Mouse (Mus musculus): Measurements from ENCODE around the gene Nrf1.

Gene Nrf1

DNA sequence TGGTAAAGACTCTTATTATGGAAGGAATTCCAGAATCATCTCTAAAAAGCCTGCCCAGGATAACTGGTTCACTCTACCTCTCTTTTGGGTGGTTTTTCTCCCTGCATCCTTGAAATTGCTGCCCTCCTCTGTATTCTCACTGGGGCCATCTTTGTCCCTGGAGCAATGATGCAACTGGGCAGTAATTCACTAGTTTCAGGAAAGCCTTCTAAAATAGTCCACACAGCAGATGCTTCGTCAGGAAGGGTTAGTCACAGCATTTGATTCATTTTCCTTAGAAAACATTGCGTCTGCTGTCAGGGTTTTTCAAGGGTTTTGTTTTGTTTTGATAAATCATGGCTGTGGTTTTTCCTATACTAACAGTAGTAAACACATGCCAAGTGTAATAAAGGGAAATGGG is 59.7 kb downstream of the Nrf1 start:
- DNase-seq (ENCODE audit: low read depth, low spot score): no peak
- H3K36me3 ChIP-seq (ENCODE audit: control insufficient read depth, insufficient read depth, low read length, poor library complexity, severe bottlenecking): peaks cover 18% of the 10 kb centered on the region
- no peaks in the 10 kb centered on the region for H3K27me3 ChIP-seq (ENCODE audit: control insufficient read depth, insufficient read depth, low read length, poor library complexity, severe bottlenecking)

DNA sequence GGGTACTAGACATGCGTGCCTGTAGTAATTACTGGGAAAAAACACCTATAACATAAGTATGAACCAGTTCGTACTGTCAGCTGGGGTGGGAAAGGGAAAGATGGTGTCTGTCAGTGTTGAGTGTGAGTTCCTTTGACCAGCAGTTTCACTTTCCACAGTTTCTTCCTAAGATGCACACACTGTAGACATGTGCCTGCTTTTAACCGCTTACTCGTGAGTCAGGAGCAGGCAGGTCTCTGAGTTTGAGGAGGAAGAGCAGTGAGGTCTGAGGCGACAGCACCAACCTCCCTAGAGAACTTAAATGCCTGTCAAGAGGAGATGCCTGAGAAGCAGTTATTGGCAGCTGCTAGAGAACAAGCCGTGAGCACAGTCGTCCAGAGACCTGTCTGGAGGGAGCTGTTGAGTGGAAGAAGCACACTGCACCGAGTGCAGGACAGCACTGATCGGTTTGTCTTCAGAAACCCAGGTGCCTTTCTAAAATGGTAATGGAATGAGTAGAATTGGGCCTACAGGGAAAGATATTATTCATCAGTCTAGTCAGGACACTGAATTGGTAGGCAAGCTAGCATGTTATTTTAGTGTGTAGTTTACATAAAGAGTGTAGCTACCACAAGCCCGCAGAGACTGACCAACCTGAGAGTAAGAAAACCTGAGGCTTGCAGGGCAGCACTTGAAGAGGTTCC is 62.2 kb downstream of the Nrf1 start:
- no peak for DNase-seq (ENCODE audit: low read depth, low spot score)
- peaks cover 13% of the 10 kb centered on the region; the same call in 1 of the 2 replicates for H3K36me3 ChIP-seq (ENCODE audit: control insufficient read depth, insufficient read depth, low read length, poor library complexity, severe bottlenecking)
- H3K27me3 ChIP-seq (ENCODE audit: control insufficient read depth, insufficient read depth, low read length, poor library complexity, severe bottlenecking): no peaks in the 10 kb centered on the region

DNA sequence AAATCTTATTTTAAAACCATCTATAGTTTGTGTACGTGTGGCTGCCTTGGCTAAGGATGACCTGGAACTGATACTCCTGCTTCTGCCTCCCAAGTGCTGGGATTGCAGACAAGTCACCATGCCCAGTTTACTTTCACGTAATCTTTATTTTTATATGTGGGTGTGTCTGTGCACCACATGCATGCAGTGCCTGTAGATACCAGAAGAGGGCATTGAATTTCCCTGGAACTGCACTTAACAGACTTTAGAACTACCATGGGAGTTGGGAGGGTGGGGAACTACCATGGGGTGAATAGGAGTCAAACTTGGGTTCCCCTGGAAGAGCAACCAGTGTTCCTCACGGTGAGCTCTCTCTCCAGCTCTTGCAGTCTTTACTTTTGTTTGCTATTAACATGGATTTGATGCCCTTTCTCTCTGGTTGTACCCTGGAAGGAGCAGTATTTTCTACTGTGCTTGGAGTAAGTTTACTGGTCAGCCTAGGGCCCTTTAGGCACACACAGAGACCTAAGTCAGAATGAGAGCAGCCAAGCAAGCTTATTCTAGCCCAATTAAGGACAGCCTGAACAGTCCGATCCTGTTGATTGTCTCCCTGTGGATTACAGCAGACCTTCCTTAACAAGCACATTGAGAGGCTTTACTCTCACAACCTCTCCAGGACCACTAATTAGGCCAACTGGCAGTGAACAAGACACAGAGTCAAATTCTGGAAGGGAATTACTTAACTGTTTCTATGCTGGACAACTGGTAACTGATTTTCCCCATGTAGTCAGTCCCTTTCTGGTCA is 64.8 kb downstream of the Nrf1 start:
- Histone ChIP-seq H3K27me3 (ENCODE audit: control insufficient read depth, insufficient read depth, low read length, poor library complexity, severe bottlenecking) (no peaks in the 10 kb centered on the region), H3K36me3 (ENCODE audit: control insufficient read depth, insufficient read depth, low read length, poor library complexity, severe bottlenecking) (peaks cover 16% of the 10 kb centered on the region; the same call in 1 of the 2 replicates)
- DNase-seq (ENCODE audit: low read depth, low spot score): no peak

DNA sequence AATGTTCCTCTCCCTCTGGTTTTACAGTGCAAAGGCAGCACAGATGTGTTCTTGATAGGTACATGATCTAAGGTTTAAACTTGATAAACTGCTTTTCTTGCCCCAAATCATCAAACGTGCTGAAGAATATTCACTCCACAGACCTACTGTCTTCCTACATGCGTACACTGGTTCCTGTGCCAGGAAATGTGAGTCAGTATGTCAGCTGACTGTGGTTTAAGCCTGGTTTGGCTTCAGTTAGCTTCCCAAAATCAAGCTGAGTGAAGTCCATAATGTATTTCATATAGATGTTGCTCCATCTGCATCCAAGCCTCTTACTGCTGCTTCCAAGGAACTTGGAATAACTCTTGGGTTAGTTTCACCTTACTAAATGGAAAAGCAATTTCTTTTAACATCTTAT is 66.3 kb downstream of the Nrf1 start:
- Histone ChIP-seq H3K27me3 (ENCODE audit: control insufficient read depth, insufficient read depth, low read length, poor library complexity, severe bottlenecking) (no peaks in the 10 kb centered on the region), H3K36me3 (ENCODE audit: control insufficient read depth, insufficient read depth, low read length, poor library complexity, severe bottlenecking) (peaks cover 17% of the 10 kb centered on the region)
- DNase-seq (ENCODE audit: low read depth, low spot score): no peak

DNA sequence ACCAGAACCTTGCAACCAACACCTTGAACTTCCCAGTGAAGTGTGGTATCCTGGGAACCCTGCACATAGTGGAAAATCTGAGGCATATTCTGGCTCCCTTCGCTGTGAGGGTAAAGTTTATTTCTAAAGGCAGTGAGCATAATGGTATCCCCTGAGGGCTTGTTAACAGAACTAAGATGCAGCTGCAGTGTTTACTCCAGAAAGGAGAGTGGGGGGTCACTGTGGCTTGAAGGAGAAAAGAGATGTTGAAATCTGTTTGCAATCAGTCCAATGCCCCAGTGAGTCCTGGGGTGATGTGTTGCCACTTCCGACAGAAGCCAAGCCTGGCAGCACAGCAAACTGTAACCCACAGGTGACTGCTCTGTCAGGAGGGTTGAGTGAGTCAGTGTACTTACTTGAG is 73.4 kb downstream of the Nrf1 start:
- DNase-seq (ENCODE audit: low read depth, low spot score): no peak
- no peaks in the 10 kb centered on the region for H3K27me3 ChIP-seq (ENCODE audit: control insufficient read depth, insufficient read depth, low read length, poor library complexity, severe bottlenecking)
- H3K36me3 ChIP-seq (ENCODE audit: control insufficient read depth, insufficient read depth, low read length, poor library complexity, severe bottlenecking): peaks cover 10% of the 10 kb centered on the region

DNA sequence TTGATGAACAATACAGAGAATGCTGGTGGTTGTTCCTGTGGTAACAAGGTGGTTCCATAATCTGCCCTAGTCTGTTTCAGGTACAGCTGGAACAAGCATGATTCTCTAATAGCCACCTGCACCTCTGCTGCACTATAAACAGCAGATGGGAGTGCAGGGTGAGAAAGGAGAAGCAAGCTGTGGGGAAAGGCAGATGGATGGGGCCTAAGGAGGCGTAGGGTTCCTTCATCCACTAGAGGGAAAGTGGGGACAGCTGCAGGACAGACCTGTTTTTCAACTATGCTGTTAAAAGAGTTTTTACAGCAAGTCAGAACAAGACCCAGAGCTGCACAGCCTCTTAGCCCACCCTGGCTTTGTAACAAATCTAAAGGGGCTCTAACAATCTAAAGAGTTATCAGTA is 73.8 kb downstream of the Nrf1 start:
- Histone ChIP-seq H3K36me3 (ENCODE audit: control insufficient read depth, insufficient read depth, low read length, poor library complexity, severe bottlenecking) (peaks cover 10% of the 10 kb centered on the region), H3K27me3 (ENCODE audit: control insufficient read depth, insufficient read depth, low read length, poor library complexity, severe bottlenecking) (no peaks in the 10 kb centered on the region)
- no peak for DNase-seq (ENCODE audit: low read depth, low spot score)

DNA sequence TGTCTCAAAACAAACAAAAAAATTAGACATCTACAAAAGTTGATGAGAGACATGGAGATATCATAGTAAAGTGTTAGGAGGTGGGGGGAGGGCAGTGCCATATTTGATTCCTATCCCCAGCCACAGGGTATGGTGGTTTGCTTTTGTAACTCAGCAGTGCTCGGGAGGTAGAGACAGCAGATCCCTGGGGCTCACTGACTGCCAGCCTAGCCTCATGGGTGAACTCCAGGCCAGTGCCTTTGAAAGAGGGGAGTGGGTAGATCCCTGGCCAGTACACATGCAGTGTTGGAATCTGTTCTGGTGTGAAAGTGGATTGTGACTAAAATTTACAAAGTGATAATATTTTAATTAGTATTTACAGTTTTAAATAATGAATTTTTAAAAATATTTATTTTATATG is 75.6 kb downstream of the Nrf1 start:
- H3K36me3 ChIP-seq (ENCODE audit: control insufficient read depth, insufficient read depth, low read length, poor library complexity, severe bottlenecking): peaks cover 9% of the 10 kb centered on the region; the same call in 1 of the 2 replicates
- no peaks in the 10 kb centered on the region for H3K27me3 ChIP-seq (ENCODE audit: control insufficient read depth, insufficient read depth, low read length, poor library complexity, severe bottlenecking)
- no peak for DNase-seq (ENCODE audit: low read depth, low spot score)

DNA sequence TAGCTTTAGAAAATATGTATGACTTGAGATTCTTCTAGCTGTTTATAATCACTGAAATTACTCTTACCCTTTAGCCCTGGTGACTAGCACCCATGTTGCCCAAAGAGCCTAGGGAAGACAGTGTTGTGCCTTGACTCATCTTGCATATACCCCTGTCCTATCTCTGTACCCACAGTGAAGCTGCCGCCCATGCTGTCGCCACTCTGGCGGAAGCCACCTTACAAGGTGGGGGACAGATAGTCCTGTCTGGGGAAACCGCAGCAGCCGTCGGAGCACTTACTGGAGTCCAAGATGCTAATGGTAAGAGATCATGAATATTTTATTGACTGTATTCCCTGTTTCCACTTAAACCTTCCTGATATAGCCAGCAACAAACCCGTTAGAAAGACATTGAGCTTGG is 78.3 kb downstream of the Nrf1 start:
- Histone ChIP-seq H3K27me3 (ENCODE audit: control insufficient read depth, insufficient read depth, low read length, poor library complexity, severe bottlenecking) (no peaks in the 10 kb centered on the region), H3K36me3 (ENCODE audit: control insufficient read depth, insufficient read depth, low read length, poor library complexity, severe bottlenecking) (peaks cover 6% of the 10 kb centered on the region; the same call in 1 of the 2 replicates)
- DNase-seq (ENCODE audit: low read depth, low spot score): no peak

DNA sequence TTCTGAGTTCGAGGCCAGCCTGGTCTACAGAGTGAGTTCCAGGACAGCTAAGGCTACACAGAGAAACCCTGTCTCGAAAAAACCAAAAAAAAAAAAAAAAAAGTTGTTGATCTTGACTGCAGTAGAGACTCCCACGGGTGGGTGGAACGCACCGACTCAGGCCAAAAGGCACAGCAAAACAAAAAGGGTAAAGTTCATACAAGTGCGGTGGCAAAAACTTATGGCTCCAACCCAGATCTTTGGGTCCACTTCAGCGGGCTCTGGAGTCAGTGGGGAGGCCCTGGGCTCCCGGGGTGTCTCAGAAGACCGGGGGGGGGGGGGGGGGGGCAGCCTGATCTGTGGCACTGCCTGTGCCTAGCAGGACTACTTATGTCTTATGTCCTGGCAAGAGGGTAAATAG is 79.0 kb downstream of the Nrf1 start:
- no peaks in the 10 kb centered on the region for H3K27me3 ChIP-seq (ENCODE audit: control insufficient read depth, insufficient read depth, low read length, poor library complexity, severe bottlenecking)
- peaks cover 9% of the 10 kb centered on the region for H3K36me3 ChIP-seq (ENCODE audit: control insufficient read depth, insufficient read depth, low read length, poor library complexity, severe bottlenecking)
- DNase-seq (ENCODE audit: low read depth, low spot score): no peak

DNA sequence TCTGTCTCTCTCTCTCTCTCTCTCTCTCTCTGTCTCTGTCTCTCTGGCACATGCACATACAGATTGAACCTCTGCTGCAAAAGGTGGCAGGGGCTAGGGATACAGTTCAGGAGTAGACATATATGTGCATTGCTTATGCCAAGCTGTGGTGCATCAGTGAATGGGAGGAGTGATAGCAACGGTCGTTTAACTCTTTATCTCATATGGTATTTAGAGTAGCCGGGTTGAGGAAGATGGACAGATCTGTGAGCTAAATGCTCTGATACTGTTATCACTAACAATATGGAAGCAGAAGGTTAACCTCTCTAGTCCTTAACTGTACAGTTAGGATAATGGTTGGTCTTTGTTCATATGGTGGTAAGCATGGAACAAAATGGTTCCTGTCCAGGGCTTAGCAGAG is 84.6 kb downstream of the Nrf1 start:
- DNase-seq (ENCODE audit: low read depth, low spot score): no peak
- Histone ChIP-seq H3K36me3 (ENCODE audit: control insufficient read depth, insufficient read depth, low read length, poor library complexity, severe bottlenecking) (peaks cover 5% of the 10 kb centered on the region), H3K27me3 (ENCODE audit: control insufficient read depth, insufficient read depth, low read length, poor library complexity, severe bottlenecking) (no peaks in the 10 kb centered on the region)

DNA sequence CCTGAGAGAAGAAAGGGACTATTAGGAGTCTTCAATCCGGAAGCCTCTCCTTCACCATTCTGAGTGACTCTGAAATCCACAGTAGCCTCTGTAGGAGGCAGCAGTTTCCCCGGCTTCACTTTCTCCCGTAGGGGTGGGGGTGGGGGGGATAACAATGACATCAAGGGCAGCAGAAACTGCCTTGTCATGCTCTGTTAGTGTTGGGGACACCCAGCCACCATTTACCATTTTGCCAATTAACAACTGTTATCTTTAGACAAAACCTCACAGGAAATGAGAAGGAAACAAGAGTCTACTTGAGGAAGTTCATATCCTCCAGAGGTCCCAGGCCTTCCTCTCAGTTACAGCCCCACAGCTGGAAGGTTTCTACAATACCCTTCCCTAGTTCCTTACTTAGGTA is 87.8 kb downstream of the Nrf1 start:
- peaks cover 3% of the 10 kb centered on the region for H3K36me3 ChIP-seq (ENCODE audit: control insufficient read depth, insufficient read depth, low read length, poor library complexity, severe bottlenecking)
- DNase-seq (ENCODE audit: low read depth, low spot score): peak; percentile 16
- no peaks in the 10 kb centered on the region for H3K27me3 ChIP-seq (ENCODE audit: control insufficient read depth, insufficient read depth, low read length, poor library complexity, severe bottlenecking)

DNA sequence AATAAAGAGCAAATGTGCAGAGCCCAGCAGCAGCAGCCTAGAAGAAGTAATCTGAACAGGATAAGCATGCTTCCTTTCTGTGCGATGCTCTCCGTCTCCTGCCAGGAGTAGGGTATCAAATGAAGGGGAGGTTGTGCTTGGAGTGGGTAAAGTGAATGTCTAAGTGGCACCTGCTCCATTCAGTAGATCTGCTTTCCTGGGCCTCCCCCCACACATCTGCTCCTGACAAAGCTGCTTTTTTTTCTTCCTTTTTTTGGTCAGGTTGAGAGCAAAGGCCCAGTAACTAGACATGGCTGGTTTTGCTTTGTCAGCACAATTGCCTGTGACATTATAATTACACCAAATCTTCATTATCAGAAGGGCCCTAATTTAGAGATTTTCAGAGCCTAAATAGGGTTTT is 89.4 kb downstream of the Nrf1 start:
- no peaks in the 10 kb centered on the region for H3K27me3 ChIP-seq (ENCODE audit: control insufficient read depth, insufficient read depth, low read length, poor library complexity, severe bottlenecking)
- H3K36me3 ChIP-seq (ENCODE audit: control insufficient read depth, insufficient read depth, low read length, poor library complexity, severe bottlenecking): peaks cover 4% of the 10 kb centered on the region; the same call in 1 of the 2 replicates
- DNase-seq (ENCODE audit: low read depth, low spot score): no peak

DNA sequence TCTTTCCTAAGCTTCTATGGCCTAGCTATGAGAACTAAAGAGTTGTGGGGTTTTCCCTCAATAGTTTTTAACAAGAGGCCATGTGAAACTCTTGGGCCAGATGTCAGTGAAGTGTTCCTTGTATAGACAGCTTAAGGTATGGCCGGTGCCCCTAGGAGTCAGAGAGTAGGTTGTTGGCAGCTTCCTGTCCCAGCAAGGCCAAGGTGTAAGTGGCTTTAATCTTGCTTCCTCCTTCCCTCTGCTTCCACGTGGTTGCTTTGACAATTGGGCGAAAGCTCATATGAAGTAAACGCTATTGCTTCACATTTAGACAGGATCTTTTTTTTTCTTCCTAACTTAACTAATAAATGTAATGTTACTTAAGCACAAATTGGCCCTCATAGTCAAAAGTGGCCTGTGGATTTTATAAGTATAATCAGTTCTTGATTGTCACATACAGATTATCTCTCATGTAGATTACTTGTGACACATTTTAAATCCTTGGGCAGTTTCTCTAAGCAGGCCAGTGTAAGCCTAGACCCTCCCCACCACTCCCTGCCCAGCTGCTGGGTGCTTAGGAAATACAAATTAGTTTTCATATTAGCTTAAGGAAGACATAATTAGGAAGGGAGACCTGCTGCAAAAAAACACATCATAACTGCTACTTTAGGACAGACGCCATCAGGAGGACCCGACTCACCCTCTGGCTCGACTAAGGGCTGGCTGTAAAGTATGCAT is 91.7 kb downstream of the Nrf1 start:
- Histone ChIP-seq H3K36me3 (ENCODE audit: control insufficient read depth, insufficient read depth, low read length, poor library complexity, severe bottlenecking) (peaks cover 4% of the 10 kb centered on the region; the same call in 1 of the 2 replicates), H3K27me3 (ENCODE audit: control insufficient read depth, insufficient read depth, low read length, poor library complexity, severe bottlenecking) (no peaks in the 10 kb centered on the region)
- no peak for DNase-seq (ENCODE audit: low read depth, low spot score)

DNA sequence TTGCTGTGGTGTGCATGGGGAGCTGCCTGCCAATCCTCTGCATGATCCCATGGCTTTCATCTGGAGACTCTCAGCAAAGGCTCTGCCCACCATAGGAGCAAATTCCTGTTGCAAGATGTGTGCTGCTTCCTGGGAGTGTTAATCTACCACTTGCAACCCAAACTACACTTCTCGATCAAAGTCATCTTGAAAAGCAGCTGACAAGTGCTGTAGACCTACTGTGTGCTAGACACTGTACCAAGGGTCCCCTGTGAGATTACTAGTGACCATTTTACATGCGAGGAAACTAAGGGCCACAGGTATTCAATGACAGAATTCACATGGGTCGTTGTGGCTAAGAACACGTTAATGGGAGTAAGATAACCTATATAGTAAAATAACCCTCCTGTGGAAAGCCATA is 95.5 kb downstream of the Nrf1 start:
- Histone ChIP-seq H3K36me3 (ENCODE audit: control insufficient read depth, insufficient read depth, low read length, poor library complexity, severe bottlenecking) (peaks cover 4% of the 10 kb centered on the region; the same call in 1 of the 2 replicates), H3K27me3 (ENCODE audit: control insufficient read depth, insufficient read depth, low read length, poor library complexity, severe bottlenecking) (no peaks in the 10 kb centered on the region)
- no peak for DNase-seq (ENCODE audit: low read depth, low spot score)

DNA sequence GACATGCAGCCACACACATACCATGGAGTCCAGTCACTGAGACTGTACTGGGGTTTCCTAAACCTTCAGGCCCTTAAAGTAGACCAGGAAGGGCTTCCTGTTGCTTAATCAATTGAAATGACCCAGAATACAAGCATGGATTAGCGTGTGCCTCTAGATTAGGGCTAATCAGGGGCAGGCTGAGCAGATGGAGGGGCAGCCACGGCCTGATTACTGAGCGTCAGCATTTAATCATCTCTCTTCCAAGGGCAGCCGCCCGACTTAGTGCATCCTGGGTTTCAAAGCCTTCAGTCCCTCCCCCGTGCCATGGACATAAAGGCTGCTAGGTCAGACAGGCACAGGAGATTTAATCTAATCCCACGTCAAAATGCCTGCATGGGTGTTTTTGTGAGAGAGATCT is 99.3 kb downstream of the Nrf1 start:
- peaks cover 10% of the 10 kb centered on the region; the same call in 1 of the 2 replicates for H3K36me3 ChIP-seq (ENCODE audit: control insufficient read depth, insufficient read depth, low read length, poor library complexity, severe bottlenecking)
- H3K27me3 ChIP-seq (ENCODE audit: control insufficient read depth, insufficient read depth, low read length, poor library complexity, severe bottlenecking): no peaks in the 10 kb centered on the region
- no peak for DNase-seq (ENCODE audit: low read depth, low spot score)
